Mouse (Mus musculus) thymus, adult 2 months (tissue): ENCODE measurements around the gene Taf8.
A peak's percentile ranks its signal among the peaks of the same experiment; 100 is the strongest.

Experiments
- CTCF ChIP-seq: fragments of 200-500 bp; IDR thresholded peaks from 2 replicates; pipeline ENCODE4 v1.5.1; 2012; ENCODE audit warnings: mild to moderate bottlenecking, control low read depth, low read length, moderate library complexity, borderline replicate concordance; ENCODE audit not compliant: control insufficient read depth, poor library complexity, insufficient read depth; ENCODE audit errors: extremely low read depth
- POLR2A ChIP-seq: fragments of 200-500 bp; IDR thresholded peaks from 2 replicates; pipeline ENCODE4 v1.6.1; 2012; ENCODE audit warnings: mild to moderate bottlenecking, low read length, control low read depth, moderate library complexity; ENCODE audit not compliant: control insufficient read depth, poor library complexity, insufficient read depth; ENCODE audit errors: extremely low read depth

DNA sequence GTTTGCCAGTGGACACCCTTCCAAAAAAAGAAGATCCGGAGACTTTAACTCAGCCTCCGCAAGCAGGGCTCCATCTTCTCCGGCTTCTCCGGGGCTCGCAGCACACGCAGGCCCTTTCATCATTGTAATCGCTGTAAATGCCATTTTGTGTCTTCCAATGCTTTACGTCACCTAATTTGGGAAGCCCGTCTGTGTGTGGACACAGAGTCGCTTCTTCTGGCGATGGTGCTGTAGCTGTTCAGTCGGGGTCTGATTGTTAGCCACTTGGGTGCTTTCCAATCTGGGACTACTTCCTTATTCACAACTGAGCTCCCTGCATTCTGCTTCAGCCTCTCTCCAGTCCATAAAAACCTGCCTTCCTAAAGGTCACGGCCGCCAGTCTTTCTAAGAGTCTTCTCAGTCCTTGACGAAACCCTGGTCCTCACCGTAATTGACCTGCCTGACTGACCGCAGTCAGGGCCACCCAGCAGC lies 43.8 kb upstream of the Taf8 start:
- TF ChIP-seq CTCF (no peak), POLR2A (0 out of 2 replicates have a peak, but pooled peaks have one; percentile 16)
